Mouse (Mus musculus): Measurements from ENCODE around the gene Gm13539.

DNA sequence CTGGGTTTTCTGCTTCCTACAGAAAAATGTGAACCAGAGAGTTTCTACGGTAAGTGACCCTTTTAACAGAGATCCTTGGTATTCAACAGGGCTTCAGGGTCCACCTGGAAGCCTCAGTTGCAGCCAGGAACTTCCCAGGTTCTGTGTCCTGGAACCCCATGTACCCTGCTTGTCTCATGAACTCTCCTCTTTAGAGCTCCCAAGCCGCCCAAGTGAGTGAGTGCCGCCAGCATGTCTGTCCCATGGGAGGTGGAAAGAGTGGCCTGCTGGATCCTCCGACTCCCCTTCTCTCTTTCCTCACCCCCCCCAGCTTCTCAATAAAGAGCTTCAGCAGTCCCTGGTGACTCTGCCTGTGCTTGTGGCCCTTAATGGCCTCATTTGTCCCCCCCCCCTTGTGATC, 14.3 kb upstream of the Gm13539 start:
- TF ChIP-seq CTCF (IDR thresholded peaks at IDR 0.05; ENCODE audit: insufficient read depth, low read depth, low read length), result no peak
- TF ChIP-seq POLR2A (IDR thresholded peaks at IDR 0.05; ENCODE audit: insufficient read depth, low read depth, low read length), result no peak

Measured in olfactory bulb, adult 2 months (tissue).